Mouse (Mus musculus) kidney, adult 2 months (tissue): ENCODE results near the gene Whrn.

Experiments
- CTCF ChIP-seq: fragments of 200-500 bp; conservative IDR thresholded peaks from 2 replicates; pipeline ENCODE4 v1.5.1; 2011; ENCODE audit warnings: low read depth, mild to moderate bottlenecking, control low read depth, low read length, moderate library complexity, mixed read lengths; ENCODE audit not compliant: insufficient read depth, insufficient read length
- POLR2A ChIP-seq: fragments of 200-500 bp; IDR thresholded peaks from one replicate; pipeline ENCODE4 v1.6.1; 2011; ENCODE audit warnings: low read depth, low read length, control low read depth

DNA sequence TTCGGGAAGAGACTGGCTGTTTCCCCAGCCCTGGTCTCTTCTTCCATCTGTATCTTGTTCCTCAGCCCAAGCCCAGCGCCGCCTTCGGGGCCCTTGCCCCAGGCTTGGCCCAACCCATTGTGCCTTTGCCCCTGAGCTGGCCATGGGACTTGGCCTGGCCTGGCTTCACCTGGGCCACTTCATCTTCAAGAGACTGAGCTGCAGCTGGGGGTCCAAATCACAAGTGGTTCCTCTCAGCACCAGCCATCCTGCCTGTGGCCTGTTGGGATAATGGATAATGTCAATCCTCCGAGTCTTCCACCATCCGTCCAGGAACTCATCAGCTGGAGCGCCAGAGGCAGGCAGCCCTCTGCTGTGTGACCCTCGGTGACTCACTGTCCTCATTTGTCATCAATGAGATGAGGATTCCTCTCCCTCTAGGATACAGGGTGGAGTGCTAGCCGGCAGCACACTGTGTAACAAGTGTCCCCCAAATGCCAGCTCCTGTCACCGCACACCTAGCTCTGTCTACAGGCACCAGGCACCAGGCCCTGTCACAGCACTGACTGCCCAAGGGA is 97.7 kb downstream of the Whrn start:
- TF ChIP-seq CTCF = no peak
- no peak for TF ChIP-seq POLR2A
